Mouse (Mus musculus) embryonic facial prominence, embryonic 10.5 days (tissue): ENCODE measurements around the gene Tnf. TPM values are rescaled to one million over a fixed set of nuclear protein-coding genes. Genes with fewer than 3 reads are reported as not detected.
A peak's percentile ranks its signal among the peaks of the same experiment; 100 is the strongest.

Experiments used
- DNase-seq: peaks from one replicate; pipeline ENCODE4 v3.0.0-alpha.2; 2017; ENCODE audit warnings: low spot score
- H3K27ac ChIP-seq: fragments of 300-500 bp; sonication (generic); replicated peaks from 2 replicates; pipeline ENCODE4 v1.5.1; 2016; ENCODE audit warnings: mild to moderate bottlenecking
- H3K27me3 ChIP-seq: fragments of 300-500 bp; sonication (generic); replicated peaks from 2 replicates; pipeline ENCODE4 v1.6.1; 2016; ENCODE audit warnings: low read depth, mild to moderate bottlenecking; ENCODE audit not compliant: poor library complexity, severe bottlenecking
- H3K36me3 ChIP-seq: fragments of 300-500 bp; sonication (generic); replicated peaks from 2 replicates; pipeline ENCODE4 v1.6.1; 2016; ENCODE audit warnings: mild to moderate bottlenecking, moderate library complexity
- H3K4me1 ChIP-seq: fragments of 300-500 bp; sonication (generic); 2 replicates; pipeline ENCODE4 v1.6.1; 2016
- H3K4me3 ChIP-seq: fragments of 300-500 bp; sonication (generic); 2 replicates; pipeline ENCODE4 v1.5.1; 2016; ENCODE audit warnings: mild to moderate bottlenecking, moderate library complexity
- H3K9me3 ChIP-seq: fragments of 300-500 bp; sonication (generic); 2 replicates; pipeline ENCODE4 v1.6.1; 2016; ENCODE audit warnings: mild to moderate bottlenecking
- WGBS: fragments of 180-500 bp; shearing (Covaris S2); methylation state at CpG from one replicate; pipeline ENCODE4 v1.1.7; 2016; 5-methylcytosine and 5-hydroxymethylcytosine counted together
- polyA plus RNA-seq: library from polyadenylated mRNA; unstranded; fragments of >200 nt; fragmentation: Nextera tagmentation; extraction: Ambion mirVana; gene quantifications from 2 replicates; pipeline ENCODE4 v1.2.1, GENCODE M21; 2016

The Tnf gene
- polyA plus RNA-seq, 1 experiment from 2014 or later: not detected

DNA sequence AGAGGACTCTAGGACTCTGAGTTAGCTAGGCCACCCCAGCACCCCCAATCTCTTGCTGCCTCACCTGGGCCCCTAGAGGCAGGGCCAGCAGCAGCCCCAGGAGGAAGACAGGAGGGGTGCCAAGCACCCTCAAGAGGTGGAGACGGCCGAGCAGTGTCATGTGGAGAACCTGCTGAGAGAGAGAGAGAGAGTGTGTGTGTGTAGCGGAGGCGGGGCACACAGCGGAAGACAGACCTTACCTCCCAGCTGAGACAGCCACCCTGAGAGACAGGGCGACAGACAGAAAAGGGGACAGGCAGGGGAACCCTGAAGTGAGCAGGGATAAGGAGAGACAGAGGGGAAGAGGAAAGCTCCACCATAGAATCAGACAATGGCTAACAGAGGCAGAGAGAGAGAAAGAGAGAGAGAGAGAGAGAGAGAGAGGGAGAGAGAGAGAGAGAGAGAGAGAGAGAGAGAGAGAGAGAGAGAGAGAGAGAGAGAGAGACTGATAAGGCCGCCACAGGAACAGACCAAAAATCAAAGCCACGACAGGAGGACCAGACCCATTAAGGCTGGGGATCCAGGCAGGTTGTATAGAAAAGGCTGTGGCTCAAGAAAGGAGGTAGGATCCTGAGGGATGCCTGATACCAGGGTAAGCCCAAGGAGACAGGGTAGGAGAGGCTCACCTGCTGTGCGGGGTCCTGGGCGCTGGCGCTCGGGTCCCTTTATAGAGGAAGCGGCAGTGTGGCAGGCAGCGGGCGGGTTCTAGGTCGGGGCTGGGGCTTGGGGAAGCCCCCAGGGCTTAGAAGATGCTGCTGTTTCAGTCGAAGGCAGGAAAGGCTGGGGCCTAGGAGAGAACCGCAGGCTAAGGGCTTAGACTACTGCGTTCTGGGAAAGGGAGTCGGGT, 2.9 kb upstream of the Tnf start, which contains the start of gene Lta:
Gene Lta, minus strand, starts transcription at position 858 of the 886 bp plus-strand sequence.
- H3K4me1 ChIP-seq: peaks cover 9% of the 10 kb centered on the region
- no peak for DNase-seq
- peaks cover 59% of the 10 kb centered on the region for H3K27me3 ChIP-seq
- no peaks in the 10 kb centered on the region for H3K36me3 ChIP-seq
- no peak within 1 kb of the TSS for H3K27ac ChIP-seq
- WGBS: 26% methylated on average over 20 of the region's 20 CpGs
- H3K9me3 ChIP-seq: no peaks in the 10 kb centered on the region
- peak within 1 kb of the TSS; percentile 20; the same call in 1 of the 2 replicates for H3K4me3 ChIP-seq

DNA sequence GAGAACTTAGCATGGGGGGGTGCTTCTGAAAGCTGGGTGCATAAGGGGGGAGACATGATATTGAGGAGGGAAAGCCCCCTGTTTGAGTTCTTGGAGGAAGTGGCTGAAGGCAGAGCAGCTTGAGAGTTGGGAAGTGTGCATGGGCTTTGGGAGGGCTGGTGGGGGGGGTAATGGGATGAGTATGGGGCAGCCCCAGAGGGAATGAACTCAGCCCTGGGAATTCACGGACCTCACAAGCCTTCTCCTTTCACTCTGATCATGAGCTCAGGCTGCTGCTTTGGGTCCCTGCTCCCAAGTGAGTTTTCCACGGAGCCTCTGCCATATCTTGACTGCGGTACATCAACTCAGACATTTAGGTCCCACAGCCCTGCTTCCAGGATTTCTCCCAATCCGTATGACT, 635 bp upstream of the Tnf start:
- no peak for DNase-seq
- H3K36me3 ChIP-seq: no peaks in the 10 kb centered on the region
- H3K27me3 ChIP-seq: peaks cover 78% of the 10 kb centered on the region
- H3K27ac ChIP-seq: no peak overlapping the region
- H3K4me1 ChIP-seq: peaks cover 14% of the 10 kb centered on the region
- H3K9me3 ChIP-seq: no peaks in the 10 kb centered on the region
- H3K4me3 ChIP-seq: no peak overlapping the region
- WGBS: 78% methylated on average over 4 of the region's 4 CpGs

DNA sequence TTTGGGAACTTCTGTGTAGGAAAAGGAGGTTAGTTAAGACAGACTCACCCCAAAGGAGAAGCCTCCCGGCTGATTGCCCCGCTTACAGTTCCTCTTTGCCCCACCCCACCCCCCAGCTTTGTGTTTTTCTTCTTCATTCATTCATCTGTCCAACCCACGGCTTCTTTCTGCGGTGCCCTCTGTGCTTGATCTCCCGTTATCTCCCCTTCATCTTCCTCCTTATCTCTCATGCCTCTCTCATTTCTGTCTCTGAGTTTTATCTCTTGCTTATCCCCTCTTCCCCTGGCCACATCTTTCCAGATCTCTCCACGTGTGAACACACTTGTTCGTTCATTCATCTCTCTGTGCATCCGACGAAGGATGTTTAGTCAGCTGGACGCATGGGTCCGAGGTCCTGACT, 679 bp downstream of the Tnf start:
- Histone ChIP-seq H3K36me3 (no peaks in the 10 kb centered on the region), H3K9me3 (no peaks in the 10 kb centered on the region), H3K27ac (no peak overlapping the region), H3K4me3 (0 out of 2 replicates have a peak overlapping the region, but pooled peaks have one; percentile 4), H3K27me3 (peaks cover 92% of the 10 kb centered on the region), H3K4me1 (peaks cover 15% of the 10 kb centered on the region)
- WGBS: 79% methylated on average over 11 of the region's 11 CpGs
- no peak for DNase-seq

DNA sequence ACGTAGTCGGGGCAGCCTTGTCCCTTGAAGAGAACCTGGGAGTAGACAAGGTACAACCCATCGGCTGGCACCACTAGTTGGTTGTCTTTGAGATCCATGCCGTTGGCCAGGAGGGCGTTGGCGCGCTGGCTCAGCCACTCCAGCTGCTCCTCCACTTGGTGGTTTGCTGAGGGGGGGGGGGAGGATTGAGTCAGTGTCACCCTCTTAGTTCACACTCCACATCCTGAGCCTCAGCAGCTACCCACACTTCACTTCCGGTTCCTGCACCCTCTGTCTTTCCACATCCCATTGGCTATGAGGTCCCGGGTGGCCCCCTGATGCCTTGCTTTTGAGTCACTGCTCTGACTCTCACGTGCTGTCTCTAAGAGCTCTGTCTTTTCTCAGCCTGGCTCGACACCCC, 1.4 kb downstream of the Tnf start:
- H3K4me3 ChIP-seq: no peak overlapping the region
- no peak for DNase-seq
- H3K27me3 ChIP-seq: peaks cover 96% of the 10 kb centered on the region
- WGBS: 89% methylated on average over 11 of the region's 11 CpGs
- H3K27ac ChIP-seq: no peak overlapping the region
- no peaks in the 10 kb centered on the region for H3K36me3 ChIP-seq
- H3K4me1 ChIP-seq: peaks cover 23% of the 10 kb centered on the region
- no peaks in the 10 kb centered on the region for H3K9me3 ChIP-seq

DNA sequence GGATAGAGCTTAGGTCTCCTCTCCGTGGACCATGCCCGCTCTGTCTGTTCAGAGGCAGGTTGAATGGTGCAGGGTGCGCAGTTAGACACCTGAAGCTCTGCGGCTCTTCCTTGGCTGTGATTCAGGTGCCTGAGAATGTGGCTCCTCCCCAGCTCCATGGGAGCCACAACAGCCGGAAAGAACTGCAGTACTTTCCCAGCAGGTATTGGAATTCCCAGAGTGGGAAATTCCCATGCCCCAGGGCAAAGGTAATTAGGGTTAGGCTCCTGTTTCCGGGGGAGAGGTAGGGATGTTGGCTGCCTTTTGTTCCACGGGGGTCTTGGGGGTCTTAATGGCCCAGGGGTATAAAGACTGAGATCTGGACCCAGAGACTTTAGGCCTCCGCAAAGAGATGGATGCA, 2.9 kb downstream of the Tnf start:
- no peaks in the 10 kb centered on the region for H3K36me3 ChIP-seq
- no peak for DNase-seq

DNA sequence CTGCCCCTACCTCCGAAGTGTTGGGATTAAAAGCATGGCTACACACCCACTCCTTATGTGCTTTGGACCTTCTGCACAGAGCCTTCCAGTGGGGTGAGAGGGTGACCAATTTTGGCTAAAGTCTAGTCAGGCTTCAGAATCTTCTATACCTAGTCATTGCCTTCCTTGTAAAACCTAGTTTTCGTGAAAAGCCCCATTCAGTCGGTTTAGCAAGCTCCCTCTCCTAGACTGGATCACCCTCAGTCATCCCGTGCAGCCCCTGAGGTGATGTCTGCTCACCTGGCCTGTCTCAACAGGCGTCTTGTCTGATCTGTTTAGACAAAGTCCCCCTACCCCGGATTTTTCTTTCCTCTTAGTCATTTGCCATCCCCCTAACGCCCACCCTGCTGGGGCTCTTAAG, 3.8 kb downstream of the Tnf start:
- Histone ChIP-seq H3K9me3 (no peaks in the 10 kb centered on the region), H3K4me1 (peaks cover 32% of the 10 kb centered on the region), H3K27ac (no peak overlapping the region), H3K36me3 (no peaks in the 10 kb centered on the region), H3K27me3 (peaks cover 95% of the 10 kb centered on the region), H3K4me3 (no peak overlapping the region)
- WGBS: 60% methylated on average over 7 of the region's 7 CpGs
- DNase-seq: no peak

More for the DNA sequence above, 2.9 kb downstream of the Tnf start:
- peaks cover 29% of the 10 kb centered on the region for H3K4me1 ChIP-seq
- H3K27me3 ChIP-seq: peaks cover 96% of the 10 kb centered on the region
- 18% methylated on average over 8 of the region's 8 CpGs for whole genome bisulfite sequencing
- H3K4me3 ChIP-seq: no peak overlapping the region
- no peak overlapping the region for H3K27ac ChIP-seq
- H3K9me3 ChIP-seq: no peaks in the 10 kb centered on the region

DNA sequence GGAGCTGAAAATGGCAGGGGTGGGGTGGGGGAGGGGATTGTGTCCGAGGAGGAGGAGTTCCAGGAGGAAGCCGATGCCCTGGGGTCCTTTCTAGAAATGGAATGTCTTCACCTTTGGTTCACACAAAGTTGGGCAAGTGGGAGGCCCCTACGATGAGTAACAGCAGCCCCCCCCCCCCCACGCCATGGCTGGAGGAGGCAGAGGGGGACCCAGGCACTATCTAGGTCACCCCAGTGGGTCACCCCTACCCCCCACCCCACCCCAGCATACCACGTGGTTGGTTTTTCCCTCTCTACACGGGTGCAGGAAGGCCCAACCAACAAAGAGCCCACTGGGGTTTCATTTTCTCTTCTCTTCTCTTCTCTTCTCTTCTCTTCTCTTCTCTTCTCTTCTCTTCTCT, 4.7 kb downstream of the Tnf start:
- no peak for DNase-seq
- Histone ChIP-seq H3K9me3 (no peaks in the 10 kb centered on the region), H3K4me1 (peaks cover 32% of the 10 kb centered on the region), H3K27ac (no peak overlapping the region), H3K27me3 (peaks cover 86% of the 10 kb centered on the region), H3K36me3 (no peaks in the 10 kb centered on the region), H3K4me3 (no peak overlapping the region)
- WGBS: 52% methylated on average over 6 of the region's 6 CpGs

DNA sequence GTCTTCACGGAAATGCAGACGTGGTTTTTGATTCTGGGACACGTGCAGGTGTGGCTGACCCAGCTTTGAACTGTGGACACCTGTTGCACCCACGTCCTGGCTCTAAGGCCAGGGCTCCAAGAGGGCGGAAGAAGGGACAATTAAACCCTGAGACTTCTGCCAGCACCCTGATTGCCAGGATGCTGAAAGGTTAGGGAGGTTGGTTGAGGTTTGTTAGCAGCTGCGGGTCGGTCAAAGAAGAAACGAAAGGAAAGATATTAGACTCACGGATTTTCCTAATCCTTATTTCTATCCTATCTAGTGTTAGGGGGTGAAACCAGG, 5.5 kb downstream of the Tnf start:
- Histone ChIP-seq H3K36me3 (no peaks in the 10 kb centered on the region), H3K4me1 (peaks cover 32% of the 10 kb centered on the region), H3K27ac (no peak overlapping the region), H3K27me3 (peaks cover 77% of the 10 kb centered on the region), H3K4me3 (peak overlapping the region; percentile 61), H3K9me3 (no peaks in the 10 kb centered on the region)
- 32% methylated on average over 9 of the region's 9 CpGs for WGBS
- no peak for DNase-seq

DNA sequence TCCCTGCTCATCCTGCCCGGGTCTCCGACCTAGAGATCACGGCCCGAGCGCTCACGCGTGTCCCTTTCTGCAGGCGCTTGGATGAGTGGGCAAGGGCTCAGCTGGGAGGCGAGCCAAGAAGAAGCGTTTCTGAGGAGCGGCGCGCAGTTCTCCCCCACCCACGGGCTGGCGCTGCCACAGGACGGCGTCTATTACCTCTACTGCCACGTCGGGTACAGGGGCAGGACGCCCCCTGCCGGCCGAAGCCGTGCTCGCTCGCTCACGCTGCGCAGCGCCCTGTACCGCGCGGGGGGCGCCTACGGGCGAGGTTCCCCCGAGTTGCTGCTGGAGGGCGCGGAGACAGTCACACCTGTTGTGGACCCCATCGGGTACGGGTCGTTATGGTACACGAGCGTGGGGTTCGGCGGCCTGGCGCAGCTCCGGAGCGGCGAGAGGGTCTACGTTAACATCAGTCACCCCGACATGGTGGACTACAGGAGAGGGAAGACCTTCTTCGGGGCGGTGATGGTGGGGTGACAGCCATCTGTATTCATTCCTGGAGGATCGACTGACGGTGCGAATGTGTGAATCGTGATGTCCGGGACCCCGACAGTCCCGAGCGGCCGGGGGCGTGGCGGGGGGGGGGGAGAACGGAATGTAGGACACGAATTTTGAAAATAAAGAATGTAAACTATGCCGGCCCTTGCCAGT, 6.0 kb downstream of the Tnf start:
- Histone ChIP-seq H3K27ac (peak overlapping the region; percentile 35; the same call in 1 of the 2 replicates), H3K27me3 (peaks cover 72% of the 10 kb centered on the region), H3K36me3 (no peaks in the 10 kb centered on the region), H3K4me3 (peak overlapping the region; percentile 61), H3K9me3 (no peaks in the 10 kb centered on the region), H3K4me1 (peaks cover 32% of the 10 kb centered on the region)
- DNase-seq: peak; percentile 87
- WGBS: 2% methylated on average over 66 of the region's 66 CpGs

DNA sequence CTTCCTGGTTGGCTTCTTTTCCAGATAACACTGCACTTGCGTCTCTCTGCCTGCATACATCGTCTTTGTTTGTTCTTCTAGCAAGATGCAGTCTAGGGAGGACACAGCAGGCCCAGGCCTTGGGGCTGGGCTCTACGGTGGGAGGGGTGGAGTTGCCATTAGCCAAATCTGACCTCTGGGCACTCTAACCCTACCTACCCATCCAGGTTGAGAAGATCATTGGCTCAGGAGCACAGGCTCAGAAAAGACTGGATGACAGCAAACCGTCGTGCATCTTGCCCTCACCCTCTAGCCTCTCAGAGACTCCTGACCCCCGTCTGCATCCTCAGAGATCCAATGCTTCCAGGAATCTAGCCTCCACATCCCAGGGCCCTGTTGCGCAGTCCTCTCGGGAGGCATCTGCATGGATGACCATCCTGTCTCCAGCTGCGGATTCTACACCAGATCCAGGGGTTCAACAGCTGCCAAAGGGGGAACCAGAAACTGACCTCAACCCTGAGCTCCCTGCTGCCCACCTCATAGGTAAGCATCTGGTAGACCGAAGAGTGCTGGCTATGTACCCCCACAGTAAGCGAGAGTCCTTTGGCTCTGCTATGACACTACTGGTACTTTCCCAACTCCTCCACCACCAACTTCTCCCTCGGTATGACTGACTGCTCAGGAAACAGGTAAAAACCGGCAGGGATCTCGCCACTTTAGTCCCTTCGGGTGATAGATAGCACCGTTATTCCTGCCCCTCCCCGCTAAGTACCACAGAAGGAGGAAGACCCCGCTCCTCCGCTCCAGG, 6.8 kb downstream of the Tnf start:
- peaks cover 32% of the 10 kb centered on the region for H3K4me1 ChIP-seq
- H3K27me3 ChIP-seq: peaks cover 65% of the 10 kb centered on the region

DNA sequence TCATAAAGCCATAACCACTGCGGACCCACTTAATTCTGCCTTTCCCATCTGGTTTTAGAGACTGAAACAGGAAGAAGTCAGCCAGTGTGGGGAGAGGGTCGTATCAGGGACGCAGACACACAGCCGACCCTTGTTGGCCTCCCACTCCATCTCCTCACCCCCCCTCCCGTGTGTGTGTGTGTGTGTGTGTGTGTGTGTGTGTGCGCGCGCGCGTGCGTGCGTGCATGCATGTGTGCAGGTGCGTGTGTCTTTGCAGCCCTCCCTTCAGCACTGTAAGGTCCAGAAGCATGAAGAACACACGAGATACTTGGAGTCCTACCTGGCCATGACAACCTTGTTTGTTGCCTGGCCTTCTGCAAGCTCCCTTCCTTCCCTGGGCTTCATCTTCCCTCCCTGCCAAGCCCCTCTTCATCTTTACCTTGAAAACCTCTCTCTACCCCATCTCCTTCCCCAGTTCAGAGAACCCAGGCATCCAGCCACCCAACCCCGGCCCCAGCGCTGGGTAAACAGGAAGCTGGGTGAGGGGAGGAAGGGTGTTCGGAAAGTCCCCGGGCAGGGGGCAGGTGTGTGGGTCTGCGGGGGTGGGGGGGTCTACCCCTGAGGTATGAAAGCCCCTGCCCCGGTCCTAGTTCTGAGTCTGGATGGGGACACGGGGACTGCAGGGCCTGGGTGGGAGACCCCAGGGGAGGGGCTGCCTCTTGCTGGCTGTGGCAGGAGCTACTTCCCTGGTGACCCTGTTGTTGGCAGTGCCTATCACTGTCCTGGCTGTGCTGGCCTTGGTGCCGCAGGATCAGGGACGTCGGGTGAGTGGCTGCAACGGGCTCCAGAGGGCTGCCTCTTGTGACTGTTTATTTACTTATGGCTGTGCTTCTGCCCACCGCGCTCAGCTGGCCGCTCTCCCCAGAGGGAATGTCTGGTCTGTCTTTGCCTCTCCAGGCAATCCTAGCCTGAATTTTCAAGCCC, 7.6 kb downstream of the Tnf start, which contains the start of gene Ltb:
Gene Ltb, plus strand, starts transcription at position 559 of the 963 bp plus-strand sequence.
- no peak for DNase-seq
- Histone ChIP-seq H3K36me3 (no peaks in the 10 kb centered on the region), H3K4me1 (peaks cover 36% of the 10 kb centered on the region), H3K4me3 (peak within 1 kb of the TSS; percentile 61), H3K27ac (no peak within 1 kb of the TSS), H3K27me3 (peaks cover 59% of the 10 kb centered on the region), H3K9me3 (no peaks in the 10 kb centered on the region)
- WGBS: 69% methylated on average over 28 of the region's 28 CpGs

More for the DNA sequence above, 6.8 kb downstream of the Tnf start:
- Histone ChIP-seq H3K27ac (peak overlapping the region; percentile 35; the same call in 1 of the 2 replicates), H3K9me3 (no peaks in the 10 kb centered on the region), H3K4me3 (peak overlapping the region; percentile 61), H3K36me3 (no peaks in the 10 kb centered on the region)
- 41% methylated on average over 19 of the region's 19 CpGs for WGBS
- no peak for DNase-seq
